Mouse (Mus musculus): ENCODE measurements around the gene Rae1.

Rae1 gene

DNA sequence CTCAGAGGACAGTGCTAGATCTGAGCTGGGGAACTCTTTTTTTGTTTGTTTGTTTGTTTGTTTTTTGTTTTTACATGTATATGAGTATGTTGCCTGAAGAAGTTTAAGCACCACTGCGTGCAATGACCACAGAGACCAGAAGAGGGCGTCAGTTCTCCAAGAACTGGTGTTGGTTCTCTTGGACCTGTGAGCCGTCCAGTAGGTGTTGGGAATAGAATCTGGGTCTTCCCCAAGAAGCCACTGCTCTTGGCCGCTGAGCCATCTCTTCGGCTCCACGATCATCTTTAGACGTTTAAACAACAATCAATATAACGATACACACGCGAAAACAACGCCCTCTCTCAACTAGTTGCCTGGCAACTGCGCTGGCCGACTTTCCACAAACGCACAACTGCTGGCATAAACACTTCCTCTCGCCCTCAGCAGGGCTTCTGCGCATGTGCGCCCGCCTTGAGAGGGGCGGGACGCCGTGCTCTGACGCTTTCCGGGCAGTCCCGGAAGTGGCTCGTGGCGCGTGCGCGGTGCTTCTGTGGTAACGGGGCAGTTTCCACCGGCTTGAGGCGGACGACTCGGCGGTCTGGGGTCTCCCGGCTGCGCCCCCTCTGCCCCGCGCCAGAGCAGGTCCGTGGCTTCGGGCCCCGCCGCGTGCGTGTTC lies at the start of gene Rae1:
Rae1 (plus strand) TSS at position 488 of the 655 bp plus-strand sequence.
- peak; percentile 97 for DNase-seq (ENCODE audit: low spot score)

DNA sequence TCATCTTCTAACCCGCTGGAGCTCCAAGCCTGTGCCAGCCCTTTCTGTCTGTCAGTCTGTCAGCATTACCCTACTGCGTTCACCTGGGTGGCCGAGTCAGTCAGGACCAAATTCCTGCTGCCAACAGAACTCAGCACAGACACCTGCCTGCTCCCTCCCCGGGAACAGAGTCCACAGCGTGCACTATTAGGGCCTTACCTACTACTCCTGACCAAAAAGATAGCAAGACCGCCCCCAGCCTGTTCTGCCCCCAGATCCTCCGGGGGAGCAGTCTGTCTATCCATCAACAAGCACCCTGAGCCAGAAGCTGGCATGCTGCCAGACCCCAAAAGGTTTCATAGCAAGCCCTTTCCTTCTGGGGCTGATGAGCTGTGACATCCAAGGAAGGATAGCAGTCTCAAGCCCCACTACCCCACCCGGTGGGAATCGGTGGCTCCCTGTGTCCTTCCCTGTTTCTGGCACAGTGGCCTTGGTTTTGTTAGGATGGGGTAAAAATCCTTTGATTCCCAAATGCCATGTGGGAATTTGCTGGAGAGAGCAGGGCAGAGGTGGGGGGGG lies 49.7 kb upstream of the Rae1 start:
- no peak for DNase-seq (ENCODE audit: low spot score)

- DNase-seq (ENCODE audit: low spot score), result no peak
Observed at GRCm38 (mm10) chr2:172950722-172951121, 49.2 kb upstream of the Rae1 start.

- DNase-seq (ENCODE audit: low spot score), result no peak
Observed at GRCm38 (mm10) chr2:172951976-172952375, 47.9 kb upstream of the Rae1 start.

GRCm38 (mm10) chr2:172958579-172958978 lies 41.3 kb upstream of the Rae1 start:
- no peak for DNase-seq (ENCODE audit: low spot score)

- DNase-seq (ENCODE audit: low spot score), result no peak
Observed at GRCm38 (mm10) chr2:172959006-172959768, 40.7 kb upstream of the Rae1 start.

- no peak for DNase-seq (ENCODE audit: low spot score)
Observed at GRCm38 (mm10) chr2:172960350-172960749, 39.6 kb upstream of the Rae1 start.

- DNase-seq (ENCODE audit: low spot score), result no peak
Observed at GRCm38 (mm10) chr2:172961211-172961610, 38.7 kb upstream of the Rae1 start.

- DNase-seq (ENCODE audit: low spot score), result no peak
Observed at GRCm38 (mm10) chr2:172965249-172965648, 34.7 kb upstream of the Rae1 start.

DNA sequence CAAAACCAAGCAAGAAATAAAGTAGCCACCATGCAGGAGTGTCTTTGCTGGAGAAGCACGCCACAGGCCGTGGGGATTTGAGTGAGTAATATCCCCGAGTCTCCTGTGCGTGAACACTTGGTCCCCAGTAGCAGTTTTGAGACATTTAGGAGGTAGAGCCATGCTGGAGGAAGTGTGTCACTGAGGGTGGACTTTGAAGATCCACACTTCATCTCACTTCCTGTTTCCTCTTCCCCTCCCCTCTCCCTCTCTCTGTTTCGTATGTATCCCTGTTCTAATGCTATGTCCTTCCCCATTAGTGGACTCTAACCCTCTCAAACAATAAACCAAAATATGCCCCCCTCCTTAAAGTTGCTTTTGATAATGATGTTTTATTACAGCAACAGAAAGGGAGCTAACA lies 33.4 kb upstream of the Rae1 start:
- no peak for DNase-seq (ENCODE audit: low spot score)

DNA sequence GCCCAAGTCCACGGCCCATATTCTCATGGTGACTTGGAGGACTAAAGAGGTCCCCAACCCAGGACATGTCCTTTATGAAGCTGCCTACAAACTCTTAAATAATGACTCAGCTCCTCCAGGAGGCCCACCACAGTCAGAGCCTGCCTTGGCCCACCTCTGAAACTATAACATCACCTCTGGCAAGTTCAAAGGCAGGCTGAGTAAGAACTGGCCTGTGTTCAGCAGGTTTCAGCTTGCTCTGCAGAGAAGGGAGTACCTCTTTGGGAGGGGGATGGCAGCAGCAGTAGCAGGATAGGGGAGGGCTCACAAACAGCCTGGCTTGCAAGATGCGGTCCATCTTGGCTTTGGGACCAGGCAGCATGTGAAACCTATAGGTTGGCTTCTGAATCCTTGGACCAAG lies 28.1 kb upstream of the Rae1 start:
- no peak for DNase-seq (ENCODE audit: low spot score)

DNA sequence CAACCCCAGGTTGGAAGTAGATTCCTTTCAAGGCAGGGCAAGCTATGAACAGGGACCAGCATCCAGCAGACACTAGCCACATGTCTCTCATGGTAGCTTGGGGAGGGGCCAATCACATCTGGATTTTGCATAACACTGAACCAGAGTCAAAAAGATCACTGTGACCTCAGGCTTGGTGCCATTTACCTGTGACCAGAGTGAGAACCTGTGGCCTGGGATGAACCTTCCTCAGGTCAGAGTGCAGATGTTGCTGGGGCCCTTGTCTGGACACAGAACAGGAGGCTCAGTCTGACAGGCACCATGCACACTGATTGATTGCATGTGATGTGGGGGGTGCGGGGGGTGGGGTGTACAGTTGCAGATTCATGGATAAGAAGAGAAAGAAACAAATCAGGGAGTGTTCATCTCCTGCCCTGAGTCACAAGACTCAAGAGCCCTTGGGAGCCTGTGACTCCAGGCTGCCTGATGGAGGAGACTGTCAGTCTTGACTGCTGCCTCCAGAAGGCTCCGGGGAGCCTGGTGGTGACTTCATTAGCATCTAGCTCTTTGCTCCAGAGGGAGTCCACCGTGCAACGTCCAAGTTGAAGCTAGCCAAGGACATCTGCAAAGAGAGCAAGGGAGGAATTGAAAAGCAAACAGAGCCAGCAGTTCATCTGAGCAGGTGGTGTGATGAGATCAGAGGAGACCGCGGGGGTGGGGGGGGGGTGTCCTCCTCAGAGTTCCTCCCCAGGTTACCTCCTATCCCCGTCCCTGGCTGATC lies 25.9 kb upstream of the Rae1 start:
- DNase-seq (ENCODE audit: low spot score), result no peak

GRCm38 (mm10) chr2:172974701-172975100 lies 25.2 kb upstream of the Rae1 start:
- DNase-seq (ENCODE audit: low spot score), result no peak

GRCm38 (mm10) chr2:172975159-172975558 lies 24.8 kb upstream of the Rae1 start:
- DNase-seq (ENCODE audit: low spot score), result no peak

DNA sequence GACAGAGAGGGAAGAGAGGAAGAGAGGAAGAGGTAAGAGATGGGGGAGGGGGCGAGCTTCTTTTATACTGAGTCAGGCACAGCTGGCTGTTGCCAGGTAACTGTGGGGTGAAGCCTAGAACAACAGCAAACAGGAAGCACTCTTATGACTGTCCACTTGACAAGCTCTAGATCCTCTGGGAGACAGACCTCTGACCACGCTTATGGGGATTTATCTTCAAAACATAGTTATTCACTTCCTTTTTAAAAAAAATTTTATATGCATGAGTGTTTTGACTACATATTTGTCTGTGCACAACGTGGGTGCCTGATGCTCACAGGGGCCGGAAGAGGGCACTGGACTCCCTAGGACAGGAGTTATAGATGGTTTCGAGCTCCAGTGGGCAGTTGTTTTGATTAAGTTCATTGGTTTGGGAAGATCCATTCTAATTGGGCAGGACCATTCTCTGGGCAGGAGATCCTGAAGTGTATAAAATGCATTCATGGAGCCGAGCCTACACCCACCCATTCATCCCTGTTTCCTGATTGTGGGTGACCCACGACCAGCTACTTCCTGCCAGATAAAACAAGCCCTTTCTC lies 23.2 kb upstream of the Rae1 start:
- no peak for DNase-seq (ENCODE audit: low spot score)

- DNase-seq (ENCODE audit: low spot score), result no peak
Observed at GRCm38 (mm10) chr2:172977409-172978130, 22.3 kb upstream of the Rae1 start, which contains the start of gene Spo11. Gene Spo11 (plus strand): TSS chr2:172977700.

DNA sequence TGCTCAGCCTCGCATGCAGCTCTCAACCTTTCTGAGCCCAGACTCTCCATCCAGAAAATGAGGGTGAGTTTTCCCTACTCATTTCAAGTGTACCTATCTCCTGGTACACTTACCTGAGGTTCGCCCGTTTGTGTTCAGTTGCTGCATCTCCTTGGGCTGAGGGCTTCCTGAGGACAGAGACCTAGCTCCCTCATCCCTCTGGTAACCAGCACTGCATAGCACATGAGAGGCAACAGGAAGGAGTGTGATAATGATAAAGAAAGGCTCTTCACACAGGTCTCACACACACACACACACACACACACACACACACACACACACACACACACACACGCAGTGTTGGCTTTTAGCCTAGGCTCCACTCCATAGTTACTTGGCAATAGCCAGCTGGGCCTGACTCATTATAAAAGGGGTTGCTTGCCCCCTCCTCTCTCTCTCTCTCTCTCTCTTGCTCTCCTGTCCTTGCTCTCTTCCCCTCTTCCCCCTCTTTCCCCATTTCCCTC lies 21.7 kb upstream of the Rae1 start:
- DNase-seq (ENCODE audit: low spot score), result no peak

DNA sequence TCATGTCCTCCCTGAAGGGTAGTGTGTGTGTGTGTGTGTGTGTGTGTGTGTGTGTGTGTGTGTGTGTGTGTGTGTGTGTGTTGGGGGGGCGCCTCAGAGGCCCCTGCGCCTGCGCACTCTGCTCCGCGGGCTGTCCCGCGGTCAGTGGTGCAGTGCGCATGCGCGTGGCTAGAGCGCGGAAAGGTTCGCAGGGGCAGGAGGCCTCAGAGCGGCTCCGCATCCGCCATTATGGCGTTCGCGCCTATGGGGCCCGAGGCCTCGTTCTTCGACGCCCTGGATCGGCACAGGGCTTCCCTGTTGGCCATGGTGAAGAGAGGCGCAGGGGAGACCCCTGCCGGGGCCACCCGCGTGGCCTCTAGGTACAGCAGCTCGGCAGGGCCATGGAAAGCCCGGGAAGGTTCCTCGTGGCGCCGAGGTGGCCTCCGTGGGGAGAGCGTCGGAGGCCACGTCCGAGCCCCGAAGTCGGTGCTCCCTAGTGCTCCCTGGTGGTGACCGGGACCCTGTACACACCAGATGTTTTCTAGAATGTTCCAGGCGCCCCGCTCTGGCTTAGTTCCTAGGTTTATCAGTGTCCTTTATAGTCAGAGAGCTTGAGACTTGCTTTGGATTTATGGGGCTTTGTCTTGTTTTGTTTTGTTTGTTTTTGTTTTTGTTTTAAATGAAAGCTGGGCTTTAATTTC lies 20.1 kb upstream of the Rae1 start:
- no peak for DNase-seq (ENCODE audit: low spot score)

DNA sequence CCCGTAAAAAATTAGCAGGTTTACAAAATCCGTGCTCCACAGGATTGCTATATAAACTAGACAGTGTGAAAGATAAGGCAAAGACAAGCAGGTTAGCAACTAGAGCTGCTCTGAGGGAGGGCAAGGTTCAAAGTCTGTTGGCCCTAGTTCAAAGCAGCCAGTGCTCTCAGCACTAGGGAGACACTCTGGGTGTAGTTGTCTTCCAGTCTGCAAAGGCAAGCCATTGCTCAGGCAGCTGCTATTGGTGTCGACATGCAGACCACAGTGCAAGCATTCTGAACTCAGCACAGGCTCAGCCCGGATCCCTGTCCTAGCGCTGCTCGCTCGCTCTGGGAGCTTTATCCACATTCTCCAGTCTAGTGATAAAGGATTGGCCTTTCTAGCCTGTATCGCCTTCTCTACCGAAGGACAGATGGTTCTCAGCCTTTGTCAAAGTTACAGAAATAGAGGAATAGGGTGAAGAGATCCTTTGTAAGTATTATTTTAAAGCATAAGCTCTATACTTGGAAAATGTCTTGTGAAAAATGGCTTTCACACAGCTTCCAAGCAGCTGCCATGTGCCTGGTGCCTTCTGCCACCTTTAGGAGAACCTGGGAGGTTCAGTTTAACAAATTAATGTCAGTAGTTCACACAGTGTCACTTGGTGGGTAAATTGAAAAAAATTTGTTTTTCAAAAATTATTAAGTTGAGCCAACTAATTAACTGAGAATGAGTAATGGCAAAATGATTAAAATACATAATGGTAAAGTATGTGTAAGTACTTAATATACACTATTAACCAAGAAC lies 16.9 kb upstream of the Rae1 start:
- DNase-seq (ENCODE audit: low spot score), result no peak

DNA sequence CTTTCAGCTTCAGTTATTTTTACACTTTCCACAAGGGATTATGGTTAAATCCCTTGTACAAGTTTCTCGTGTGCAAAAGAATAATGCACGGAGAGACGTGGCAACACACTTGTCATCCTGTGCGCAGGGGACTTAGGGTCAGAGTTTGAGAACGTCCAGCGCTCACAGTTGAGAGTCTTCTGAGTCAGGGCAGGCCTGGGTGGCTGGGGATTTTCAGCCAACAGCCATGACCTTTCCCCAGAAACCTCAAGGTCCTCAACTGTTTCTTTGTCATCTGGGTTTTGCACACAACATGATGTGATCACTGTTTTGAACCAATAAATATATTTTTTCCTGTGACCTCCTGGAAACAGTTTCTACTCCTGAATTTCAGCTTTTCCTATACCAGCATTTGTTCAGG lies 9.8 kb upstream of the Rae1 start:
- DNase-seq (ENCODE audit: low spot score), result no peak

Data from urinary bladder, postnatal 10 days (tissue).